In the genomic region with DNA sequence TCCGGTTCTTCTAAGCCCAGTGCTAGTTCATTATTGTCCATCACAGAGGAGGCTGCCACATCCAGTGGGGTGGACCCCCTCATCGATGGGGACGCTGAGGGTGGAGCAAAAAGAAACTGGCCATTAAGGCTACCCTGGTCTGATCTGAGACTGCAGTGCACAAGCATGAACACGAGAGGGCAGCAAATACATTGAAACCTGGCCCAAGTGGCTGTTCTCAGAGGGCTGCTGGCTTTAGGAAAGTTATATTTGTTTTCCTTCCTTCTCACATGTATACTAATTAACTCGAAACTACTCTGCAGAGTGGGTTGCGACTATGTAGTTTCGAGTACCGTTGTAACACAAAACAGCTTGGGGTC, we compare ENCODE assay signal across 8 mouse cellular contexts.
DNase-seq lines count a peak whose midpoint lies in the region; ATAC-seq lines count a peak whose summit lies in the region.

No protein-coding gene starts in this region.

- no peak overlapping the region for H3K4me3 ChIP-seq in forebrain, embryonic 15.5 days
- H3K4me3 ChIP-seq in hindbrain, embryonic 13.5 days = no peak overlapping the region
- peak overlapping the region; percentile 76 for H3K4me3 ChIP-seq in megakaryocyte, embryonic 14.5 days (replicated peaks)

- H3K9ac ChIP-seq in forebrain, embryonic 15.5 days (replicated peaks) = no peak overlapping the region
- H3K9ac ChIP-seq in hindbrain, embryonic 13.5 days = 0 out of 2 replicates have a peak overlapping the region, but pooled peaks have one; percentile 39

- peaks cover 2% of the 10 kb centered on the region; the same call in 1 of the 2 replicates for H3K4me1 ChIP-seq in forebrain, embryonic 15.5 days
- H3K4me1 ChIP-seq in hindbrain, embryonic 13.5 days (replicated peaks) = peaks cover 3% of the 10 kb centered on the region; the same call in 1 of the 2 replicates
- H3K4me1 ChIP-seq in megakaryocyte, embryonic 14.5 days = peaks cover 7% of the 10 kb centered on the region

- no peak overlapping the region for H3K4me2 ChIP-seq in forebrain, embryonic 15.5 days (replicated peaks)
- H3K4me2 ChIP-seq in hindbrain, embryonic 13.5 days = no peak overlapping the region

- H3K27me3 ChIP-seq in forebrain, embryonic 15.5 days = no peaks in the 10 kb centered on the region
- H3K27me3 ChIP-seq in hindbrain, embryonic 13.5 days = peaks cover 3% of the 10 kb centered on the region; the same call in 1 of the 2 replicates
- H3K27me3 ChIP-seq in megakaryocyte, embryonic 14.5 days (replicated peaks) = peaks cover 2% of the 10 kb centered on the region

- H3K9me3 ChIP-seq in forebrain, embryonic 15.5 days = no peaks in the 10 kb centered on the region
- H3K9me3 ChIP-seq in hindbrain, embryonic 13.5 days = no peaks in the 10 kb centered on the region
- no peaks in the 10 kb centered on the region for H3K9me3 ChIP-seq in megakaryocyte, embryonic 14.5 days

- no peak overlapping the region for H3K27ac ChIP-seq in forebrain, embryonic 15.5 days (replicated peaks)
- no peak overlapping the region for H3K27ac ChIP-seq in hindbrain, embryonic 13.5 days

- ATAC-seq in forebrain, embryonic 15.5 days (replicated peaks) = peak; percentile 94
- ATAC-seq in hindbrain, embryonic 13.5 days (ENCODE audit: low FRiP score) = peak; percentile 88

- H3K36me3 ChIP-seq in forebrain, embryonic 15.5 days = no peaks in the 10 kb centered on the region
- no peaks in the 10 kb centered on the region for H3K36me3 ChIP-seq in hindbrain, embryonic 13.5 days
- no peaks in the 10 kb centered on the region for H3K36me3 ChIP-seq in megakaryocyte, embryonic 14.5 days (replicated peaks; ENCODE audit: low read length)

- peak; percentile 71 to 72 for DNase-seq in left cerebral cortex, adult 18-20 months (ENCODE audit: low spot score in 2 of 2)
- DNase-seq in left cerebral cortex, adult 11 months (ENCODE audit: low spot score) = no peak
- peak; percentile 43 for DNase-seq in cerebellum, adult 11 months
- DNase-seq in layer of hippocampus, postnatal 14 days (ENCODE audit: low spot score in 2 of 2) = peak; percentile 64 to 70
- DNase-seq in right cerebral cortex, postnatal 25 days = peak; percentile 52

- 8% methylated on average over 8 of the region's 8 CpGs for WGBS in forebrain, embryonic 15.5 days
- WGBS in hindbrain, embryonic 13.5 days = 16% methylated on average over 8 of the region's 8 CpGs
